In genomic region chr11:19875551-19875950, GRCm38 (mm10) we compare ENCODE assay signal across 21 mouse cellular contexts. TPM values are rescaled to one million over a fixed set of nuclear protein-coding genes. Genes with fewer than 3 reads are reported as not detected.
DNase-seq lines count a peak whose midpoint lies in the region; ATAC-seq and TF ChIP-seq lines count a peak whose summit lies in the region.
"Had no signal": no experiment of that assay in that cellular context is flagged by ENCODE, and none has a peak within 500 bp of the region (broad histone marks: within the 10 kb centered on the region; RNA-seq: fewer than 3 reads in every experiment).

No protein-coding gene starts in this region.

- no peak for DNase-seq in forebrain, postnatal 0 days
- DNase-seq in heart, postnatal 0 days (ENCODE audit: low spot score) = no peak
- no peak for DNase-seq in heart, adult 2 months
- DNase-seq in limb, embryonic 10.5 days (ENCODE audit: low spot score) = no peak
- DNase-seq in embryo, embryonic 9.5 days (ENCODE audit: extremely low spot score) = no peak
- DNase-seq: cerebellum, adult 18-20 months; cerebellum, postnatal 36 days; gastrocnemius, postnatal 14 days; kidney, adult 18-20 months; retina, postnatal 1 day had no signal

- no peaks in the 10 kb centered on the region for H3K4me1 ChIP-seq in forebrain, postnatal 0 days (ENCODE audit: insufficient read depth)
- H3K4me1 ChIP-seq in forebrain, embryonic 15.5 days = no peaks in the 10 kb centered on the region
- H3K4me1 ChIP-seq in heart, postnatal 0 days (ENCODE audit: control insufficient read depth, insufficient read depth) = no peaks in the 10 kb centered on the region
- H3K4me1 ChIP-seq in heart, adult 2 months (ENCODE audit: control insufficient read depth, insufficient read depth, low read length) = peaks cover 2% of the 10 kb centered on the region
- H3K4me1 ChIP-seq in neural tube, embryonic 12.5 days = 0 out of 2 replicates have a peak, but pooled peaks cover 5% of the 10 kb centered on the region
- H3K4me1 ChIP-seq in neural tube, embryonic 15.5 days = 0 out of 2 replicates have a peak, but pooled peaks cover 4% of the 10 kb centered on the region
- peaks cover 6% of the 10 kb centered on the region; the same call in 1 of the 2 replicates for H3K4me1 ChIP-seq in limb, embryonic 10.5 days
- H3K4me1 ChIP-seq: liver, embryonic 12.5 days; lung, embryonic 15.5 days; midbrain, embryonic 12.5 days; stomach, embryonic 15.5 days had no signal

- no peak overlapping the region for H3K4me2 ChIP-seq in forebrain, postnatal 0 days (ENCODE audit: low read depth)
- H3K4me2 ChIP-seq in forebrain, embryonic 15.5 days (replicated peaks) = no peak overlapping the region
- 0 out of 2 replicates have a peak overlapping the region, but pooled peaks have one; percentile 7 for H3K4me2 ChIP-seq in heart, postnatal 0 days (ENCODE audit: low read depth, low read length)
- peak overlapping the region; percentile 9; the same call in 1 of the 2 replicates for H3K4me2 ChIP-seq in neural tube, embryonic 12.5 days (replicated peaks)
- no peak overlapping the region for H3K4me2 ChIP-seq in neural tube, embryonic 15.5 days
- H3K4me2 ChIP-seq: forebrain, embryonic 12.5 days; limb, embryonic 12.5 days; liver, embryonic 12.5 days; lung, embryonic 15.5 days; midbrain, embryonic 12.5 days; stomach, embryonic 15.5 days had no signal

- H3K9me3 ChIP-seq in forebrain, postnatal 0 days (ENCODE audit: low read length) = no peaks in the 10 kb centered on the region
- H3K9me3 ChIP-seq in forebrain, embryonic 15.5 days = no peaks in the 10 kb centered on the region
- H3K9me3 ChIP-seq in heart, postnatal 0 days (replicated peaks; ENCODE audit: control insufficient read depth, low read length) = no peaks in the 10 kb centered on the region
- H3K9me3 ChIP-seq in neural tube, embryonic 12.5 days = no peaks in the 10 kb centered on the region
- no peaks in the 10 kb centered on the region for H3K9me3 ChIP-seq in neural tube, embryonic 15.5 days (replicated peaks)
- no peaks in the 10 kb centered on the region for H3K9me3 ChIP-seq in limb, embryonic 10.5 days (replicated peaks)
- H3K9me3 ChIP-seq: forebrain, embryonic 12.5 days; limb, embryonic 12.5 days; liver, embryonic 12.5 days; lung, embryonic 15.5 days; midbrain, embryonic 12.5 days; stomach, embryonic 15.5 days had no signal

- no peak overlapping the region for H3K9ac ChIP-seq in forebrain, postnatal 0 days
- no peak overlapping the region for H3K9ac ChIP-seq in forebrain, embryonic 15.5 days (replicated peaks)
- no peak overlapping the region for H3K9ac ChIP-seq in heart, postnatal 0 days (replicated peaks; ENCODE audit: low read depth, low read length)
- no peak overlapping the region for H3K9ac ChIP-seq in heart, adult 2 months (ENCODE audit: low read depth, low read length)
- no peak overlapping the region for H3K9ac ChIP-seq in neural tube, embryonic 12.5 days
- no peak overlapping the region for H3K9ac ChIP-seq in neural tube, embryonic 15.5 days (replicated peaks)
- H3K9ac ChIP-seq: forebrain, embryonic 12.5 days; limb, embryonic 12.5 days; liver, embryonic 12.5 days; lung, embryonic 15.5 days; midbrain, embryonic 12.5 days; stomach, embryonic 15.5 days had no signal

- no peak for TF ChIP-seq CTCF in forebrain, postnatal 0 days (IDR thresholded peaks at IDR 0.05; ENCODE audit: low read depth)
- TF ChIP-seq CTCF in heart, postnatal 0 days (IDR thresholded peaks at IDR 0.05; ENCODE audit: low read depth) = no peak
- TF ChIP-seq CTCF in heart, adult 2 months (IDR thresholded peaks at IDR 0.05) = no peak

- no peaks in the 10 kb centered on the region for H3K27me3 ChIP-seq in forebrain, postnatal 0 days (ENCODE audit: insufficient read depth, low read length)
- H3K27me3 ChIP-seq in forebrain, embryonic 15.5 days = no peaks in the 10 kb centered on the region
- H3K27me3 ChIP-seq in heart, postnatal 0 days (ENCODE audit: control insufficient read depth, insufficient read depth, low read length) = no peaks in the 10 kb centered on the region
- no peaks in the 10 kb centered on the region for H3K27me3 ChIP-seq in heart, adult 2 months (ENCODE audit: control insufficient read depth, insufficient read depth, low read length)
- H3K27me3 ChIP-seq in neural tube, embryonic 12.5 days (replicated peaks) = no peaks in the 10 kb centered on the region
- no peaks in the 10 kb centered on the region for H3K27me3 ChIP-seq in neural tube, embryonic 15.5 days (replicated peaks)
- H3K27me3 ChIP-seq in limb, embryonic 10.5 days (ENCODE audit: low read depth, poor library complexity, severe bottlenecking) = no peaks in the 10 kb centered on the region
- H3K27me3 ChIP-seq: forebrain, embryonic 12.5 days; limb, embryonic 12.5 days; liver, embryonic 12.5 days; lung, embryonic 15.5 days; midbrain, embryonic 12.5 days; Patski; stomach, embryonic 15.5 days had no signal

- H3K36me3 ChIP-seq in forebrain, postnatal 0 days (ENCODE audit: insufficient read depth) = no peaks in the 10 kb centered on the region
- no peaks in the 10 kb centered on the region for H3K36me3 ChIP-seq in forebrain, embryonic 15.5 days
- no peaks in the 10 kb centered on the region for H3K36me3 ChIP-seq in heart, postnatal 0 days (replicated peaks; ENCODE audit: control insufficient read depth, insufficient read depth, low read length)
- H3K36me3 ChIP-seq in heart, adult 2 months (ENCODE audit: control insufficient read depth, insufficient read depth, low read length) = no peaks in the 10 kb centered on the region
- H3K36me3 ChIP-seq in neural tube, embryonic 12.5 days = no peaks in the 10 kb centered on the region
- H3K36me3 ChIP-seq in neural tube, embryonic 15.5 days = no peaks in the 10 kb centered on the region
- no peaks in the 10 kb centered on the region for H3K36me3 ChIP-seq in limb, embryonic 10.5 days
- H3K36me3 ChIP-seq: forebrain, embryonic 12.5 days; limb, embryonic 12.5 days; liver, embryonic 12.5 days; lung, embryonic 15.5 days; midbrain, embryonic 12.5 days; stomach, embryonic 15.5 days had no signal

- intact Hi-C loops in heart, adult 2 months (cut with DNase I) = no loop called here

- no peak for TF ChIP-seq EP300 in heart, postnatal 0 days (IDR thresholded peaks at IDR 0.05; ENCODE audit: low read depth)
- no peak for TF ChIP-seq EP300 in heart, adult 2 months (IDR thresholded peaks at IDR 0.05; ENCODE audit: insufficient read depth, low read depth, low read length)

- no peak for TF ChIP-seq POLR2A in heart, adult 2 months (IDR thresholded peaks at IDR 0.05; ENCODE audit: insufficient read depth, low read depth, low read length)

- H3K4me3 ChIP-seq in forebrain, postnatal 0 days (ENCODE audit: low read depth, low read length) = no peak overlapping the region
- no peak overlapping the region for H3K4me3 ChIP-seq in forebrain, embryonic 15.5 days
- H3K4me3 ChIP-seq in heart, postnatal 0 days (ENCODE audit: low read depth, low read length) = no peak overlapping the region
- H3K4me3 ChIP-seq in heart, adult 2 months = no peak overlapping the region
- H3K4me3 ChIP-seq in neural tube, embryonic 12.5 days = no peak overlapping the region
- no peak overlapping the region for H3K4me3 ChIP-seq in neural tube, embryonic 15.5 days (replicated peaks)
- H3K4me3 ChIP-seq in limb, embryonic 10.5 days = no peak overlapping the region
- H3K4me3 ChIP-seq: forebrain, embryonic 12.5 days; limb, embryonic 12.5 days; liver, embryonic 12.5 days; lung, embryonic 15.5 days; midbrain, embryonic 12.5 days; stomach, embryonic 15.5 days had no signal

- no peaks in the 10 kb centered on the region for H3K79me2 ChIP-seq in heart, adult 2 months (replicated peaks; ENCODE audit: control insufficient read depth, insufficient read depth, low read length)

- WGBS in forebrain, postnatal 0 days = 41% methylated on average over 12 of the region's 12 CpGs
- 42% methylated on average over 12 of the region's 12 CpGs for WGBS in forebrain, embryonic 15.5 days
- 39% methylated on average over 12 of the region's 12 CpGs for WGBS in heart, postnatal 0 days
- WGBS in heart, adult 2 months = 47% methylated on average over 12 of the region's 12 CpGs
- 36% methylated on average over 12 of the region's 12 CpGs for WGBS in neural tube, embryonic 12.5 days
- WGBS in neural tube, embryonic 15.5 days = 46% methylated on average over 12 of the region's 12 CpGs
- 61% methylated on average over 12 of the region's 12 CpGs for WGBS in limb, embryonic 10.5 days

- ATAC-seq in forebrain, postnatal 0 days = 0 out of 2 replicates have a peak, but pooled peaks have one; percentile 6
- ATAC-seq in forebrain, embryonic 15.5 days (replicated peaks) = no peak
- no peak for ATAC-seq in heart, postnatal 0 days (ENCODE audit: insufficient read depth, low read depth)
- no peak for ATAC-seq in neural tube, embryonic 12.5 days (ENCODE audit: low FRiP score, low read depth)
- ATAC-seq in neural tube, embryonic 15.5 days (ENCODE audit: low FRiP score) = no peak
- ATAC-seq: liver, embryonic 12.5 days; Patski had no signal

- H3K27ac ChIP-seq in forebrain, postnatal 0 days (ENCODE audit: low read depth, low read length) = no peak overlapping the region
- H3K27ac ChIP-seq in forebrain, embryonic 15.5 days (replicated peaks) = no peak overlapping the region
- H3K27ac ChIP-seq in heart, postnatal 0 days (ENCODE audit: low read depth) = no peak overlapping the region
- H3K27ac ChIP-seq in heart, adult 2 months = no peak overlapping the region
- H3K27ac ChIP-seq in neural tube, embryonic 12.5 days = no peak overlapping the region
- H3K27ac ChIP-seq in neural tube, embryonic 15.5 days (replicated peaks) = no peak overlapping the region
- H3K27ac ChIP-seq in limb, embryonic 10.5 days = peak overlapping the region; percentile 43
- H3K27ac ChIP-seq: forebrain, embryonic 12.5 days; kidney, postnatal 0 days; limb, embryonic 12.5 days; liver, embryonic 12.5 days; lung, embryonic 15.5 days; midbrain, embryonic 12.5 days; stomach, embryonic 15.5 days had no signal

RNA-seq across cellular contexts. Expression of gene Spred2, which starts 48.6 kb away (rescaled TPM):
- total RNA-seq in forebrain, postnatal 0 days (2014; rRNA removed) = 12.0 and 15.5 TPM in 2 replicates
- polyA plus RNA-seq in forebrain, postnatal 0 days (2015; fragmentation: Nextera tagmentation; extraction: Ambion mirVana) = 6.7 and 9.1 TPM in 2 replicates
- polyA plus RNA-seq in forebrain, embryonic 15.5 days (2015; fragmentation: Nextera tagmentation; extraction: Ambion mirVana) = 8.1 and 9.3 TPM in 2 replicates
- 7.5 and 8.2 TPM in 2 replicates for total RNA-seq in heart, postnatal 0 days (2014; rRNA removed; ENCODE audit: low replicate concordance)
- 3.2 TPM in 2 replicates for polyA plus RNA-seq in heart, postnatal 0 days (2015; fragmentation: Nextera tagmentation; extraction: Ambion mirVana)
- total RNA-seq in heart, adult 2 months (2021) = 10 to 100 TPM; 22.0 to 22.1 TPM
- polyA plus RNA-seq in heart, adult 2 months (2012; rRNA removed) = 18.5 and 20.6 TPM in 2 replicates
- polyA plus RNA-seq in neural tube, embryonic 12.5 days (2016; fragmentation: Nextera tagmentation; extraction: Ambion mirVana) = 5.5 and 5.7 TPM in 2 replicates
- 7.2 and 8.4 TPM in 2 replicates for polyA plus RNA-seq in neural tube, embryonic 15.5 days (2015; fragmentation: Nextera tagmentation; extraction: Ambion mirVana)
- 8.3 and 9.3 TPM in 2 replicates for polyA plus RNA-seq in limb, embryonic 10.5 days (2016; fragmentation: Nextera tagmentation; extraction: Ambion mirVana)

Comparison
In these comparisons a context has a peak if more than half of its experiments do, and no peak if none do; other contexts are left out.
1. H3K4me2 ChIP-seq: peak in heart, postnatal 0 days (single experiment) and neural tube, embryonic 12.5 days (single experiment); none in forebrain, postnatal 0 days (single experiment), forebrain, embryonic 15.5 days (single experiment) and neural tube, embryonic 15.5 days (single experiment).